Mouse (Mus musculus) G1E (cell line): ENCODE data around the gene Glrp1. TPM values are rescaled to one million over a fixed set of nuclear protein-coding genes. Genes with fewer than 3 reads are reported as not detected.

Source experiments
- ATAC-seq: 2 replicates; pipeline ENCODE4 v1.8.0; 2016; ENCODE audit warnings: mild to moderate bottlenecking; ENCODE audit not compliant: insufficient number of reproducible peaks, poor library complexity, low FRiP score, severe bottlenecking; ENCODE audit errors: extremely low read depth
- DNase-seq: peaks from one replicate; pipeline ENCODE4 v3.0.0; 2012; ENCODE audit warnings: low spot score
- H3K27me3 ChIP-seq: 2 replicates; pipeline ENCODE4 v1.6.1; 2012; ENCODE audit warnings: mild to moderate bottlenecking, low read length, inconsistent platforms; ENCODE audit not compliant: insufficient read depth
- H3K36me3 ChIP-seq: replicated peaks from 2 replicates; pipeline ENCODE3; 2012; ENCODE audit warnings: mild to moderate bottlenecking, inconsistent platforms
- H3K4me1 ChIP-seq: 2 replicates; pipeline ENCODE4 v1.6.1; 2012; ENCODE audit warnings: low read depth, low read length, inconsistent platforms, mixed read lengths; ENCODE audit not compliant: insufficient read depth
- H3K4me3 ChIP-seq: 2 replicates; pipeline ENCODE4 v1.5.1; 2012; ENCODE audit warnings: low read depth, mild to moderate bottlenecking, inconsistent platforms, low read length, moderate library complexity, mixed read lengths
- H3K9me3 ChIP-seq: replicated peaks from 2 replicates; pipeline ENCODE4 v1.6.1; 2012; ENCODE audit warnings: inconsistent platforms
- CTCF ChIP-seq: IDR thresholded peaks from 2 replicates; pipeline ENCODE4 v1.5.1; 2012; ENCODE audit warnings: low read depth, low read length, inconsistent platforms, mixed read lengths
- GATA1 ChIP-seq: IDR thresholded peaks from 2 replicates; pipeline ENCODE4 v1.6.1; 2012; ENCODE audit warnings: borderline replicate concordance, low read length, inconsistent platforms, mixed read lengths
- GATA2 ChIP-seq: IDR thresholded peaks from 2 replicates; pipeline ENCODE4 v1.6.1; 2012; ENCODE audit warnings: low read depth, low read length, inconsistent platforms, borderline replicate concordance
- POLR2AphosphoS5 ChIP-seq: IDR thresholded peaks from 2 replicates; pipeline ENCODE4 v1.6.1; 2012; ENCODE audit warnings: low read depth, low read length, inconsistent platforms; ENCODE audit not compliant: insufficient replicate concordance
- TAL1 ChIP-seq: conservative IDR thresholded peaks from 2 replicates; pipeline ENCODE4 v1.6.1; 2012; ENCODE audit warnings: low read depth, low read length, inconsistent platforms, mixed read lengths
- polyA plus RNA-seq: library from polyadenylated mRNA; stranded (reverse); fragments of >175 nt; gene quantifications from 2 replicates; pipeline ENCODE4 v1.2.3, GENCODE M21; 2012
- total RNA-seq, 2 experiments: library from RNA; stranded (forward) in 1 of 2; stranded (reverse) in 1 of 2; fragments of 200-1000 nt in 1 of 2; fragments of >200 nt in 1 of 2; fragmentation: Nextera tagmentation in 1 of 2; gene quantifications; 2 replicates each; pipeline ENCODE4 v1.2.3; 2014 to 2017

Gene Glrp1
- total and polyA plus RNA-seq, 3 experiments: 0.16 TPM; not detected in 2

GRCm38 (mm10) chr1:88454703-88455102 lies 55.2 kb downstream of the Glrp1 start:
- TF ChIP-seq POLR2AphosphoS5: no peak
- TF ChIP-seq GATA2: no peak
- no peaks in the 10 kb centered on the region for H3K36me3 ChIP-seq
- H3K4me3 ChIP-seq: no peak overlapping the region
- peaks cover 6% of the 10 kb centered on the region; the same call in 1 of the 2 replicates for H3K27me3 ChIP-seq
- DNase-seq: no peak
- ATAC-seq: no peak
- H3K9me3 ChIP-seq: no peaks in the 10 kb centered on the region
- H3K4me1 ChIP-seq: peaks cover 2% of the 10 kb centered on the region; the same call in 1 of the 2 replicates

GRCm38 (mm10) chr1:88452198-88452597 lies 57.7 kb downstream of the Glrp1 start:
- H3K4me1 ChIP-seq: peaks cover 2% of the 10 kb centered on the region; the same call in 1 of the 2 replicates
- TF ChIP-seq GATA2: no peak
- TF ChIP-seq GATA1: no peak
- TF ChIP-seq POLR2AphosphoS5: no peak
- no peak for TF ChIP-seq CTCF
- TF ChIP-seq TAL1: no peak
- no peaks in the 10 kb centered on the region for H3K9me3 ChIP-seq
- H3K4me3 ChIP-seq: no peak overlapping the region
- ATAC-seq: no peak
- H3K27me3 ChIP-seq: peaks cover 6% of the 10 kb centered on the region; the same call in 1 of the 2 replicates
- no peaks in the 10 kb centered on the region for H3K36me3 ChIP-seq
- no peak for DNase-seq

- H3K4me3 ChIP-seq: no peak overlapping the region
- H3K4me1 ChIP-seq: 0 out of 2 replicates have a peak, but pooled peaks cover 2% of the 10 kb centered on the region
- H3K36me3 ChIP-seq: no peaks in the 10 kb centered on the region
- no peaks in the 10 kb centered on the region for H3K9me3 ChIP-seq
- TF ChIP-seq GATA1 (no peak), CTCF (no peak), POLR2AphosphoS5 (no peak), GATA2 (no peak), TAL1 (no peak)
- ATAC-seq (no peak), DNase-seq (no peak)
- H3K27me3 ChIP-seq: peaks cover 6% of the 10 kb centered on the region; the same call in 1 of the 2 replicates
Measured at GRCm38 (mm10) chr1:88450668-88451067, 59.2 kb downstream of the Glrp1 start.

Other genes starting within 250 kb of the Glrp1 start
- 230 and 327 TPM in 2 replicates for gene Hjurp, start 232.4 kb downstream of the Glrp1 start, total RNA-seq (2014; fragmentation: Nextera tagmentation)
- 187 and 221 TPM in 2 replicates for gene Hjurp, start 232.4 kb downstream of the Glrp1 start, total RNA-seq (2017)
- 42.0 and 52.9 TPM in 2 replicates for gene Hjurp, start 232.4 kb downstream of the Glrp1 start, polyA plus RNA-seq
- gene Trpm8, start 232.4 kb downstream of the Glrp1 start, total RNA-seq (2014; fragmentation: Nextera tagmentation): not detected in 2 replicates
- gene Trpm8, start 232.4 kb downstream of the Glrp1 start, total RNA-seq (2017): under 0.01 TPM in 1 of 2 replicates, not detected in the other
- gene Trpm8, start 232.4 kb downstream of the Glrp1 start, polyA plus RNA-seq: not detected in 2 replicates
- not detected in 2 replicates for gene Spp2, start 103.1 kb downstream of the Glrp1 start, total RNA-seq (2014; fragmentation: Nextera tagmentation)
- gene Spp2, start 103.1 kb downstream of the Glrp1 start, total RNA-seq (2017): not detected in 2 replicates
- gene Spp2, start 103.1 kb downstream of the Glrp1 start, polyA plus RNA-seq: not detected in 2 replicates
- not detected in 2 replicates for gene Arl4c, start 192.2 kb upstream of the Glrp1 start, total RNA-seq (2014; fragmentation: Nextera tagmentation)
- gene Arl4c, start 192.2 kb upstream of the Glrp1 start, total RNA-seq (2017): 0.11 TPM in 1 of 2 replicates, not detected in the other
- gene Arl4c, start 192.2 kb upstream of the Glrp1 start, polyA plus RNA-seq: 0.02 TPM in 1 of 2 replicates, not detected in the other